ENCODE assay signal across 8 mouse cellular contexts in the genomic region with DNA sequence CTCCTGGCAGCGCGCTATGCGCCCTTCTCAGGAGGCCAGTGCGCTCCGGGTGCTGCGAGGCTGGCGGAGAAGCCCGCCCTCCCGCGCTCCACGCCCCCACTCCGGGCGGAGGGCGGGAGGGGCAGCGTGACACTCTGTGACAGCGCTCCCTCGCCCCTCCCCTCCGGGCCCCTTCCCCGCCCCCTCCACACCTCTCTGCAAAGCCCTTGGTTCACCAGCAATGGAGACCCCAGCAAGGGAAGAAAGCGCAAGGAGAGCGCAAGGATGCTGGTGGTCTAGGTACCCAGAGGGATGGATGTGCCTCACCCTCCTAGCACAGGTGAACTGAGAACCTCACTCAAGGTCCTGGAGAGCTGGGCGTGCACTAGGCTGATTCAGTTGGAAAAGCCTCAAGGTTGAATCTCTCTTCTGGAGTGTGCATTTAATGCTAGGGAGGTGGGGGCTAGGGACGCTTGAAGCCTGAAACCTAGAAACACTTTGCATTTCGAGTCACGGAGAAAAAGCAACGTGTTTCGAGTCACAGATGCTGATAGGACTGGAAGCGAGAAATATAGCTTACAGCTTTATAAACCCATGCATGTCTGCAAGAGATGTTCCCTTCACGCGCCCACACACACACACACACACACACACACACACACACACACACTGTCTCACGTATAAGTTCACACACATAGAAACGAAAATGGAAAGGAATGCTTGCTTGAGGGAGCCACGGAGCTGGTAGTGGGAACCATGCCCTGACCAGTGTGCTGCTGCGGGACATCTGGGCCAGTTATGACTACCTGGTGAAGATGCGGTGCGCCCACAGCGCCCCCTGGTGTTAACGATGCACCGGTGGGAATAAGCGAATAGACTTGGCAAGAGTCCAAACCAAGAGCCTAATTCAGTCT. TPM values are rescaled to one million over a fixed set of nuclear protein-coding genes. Genes with fewer than 3 reads are reported as not detected.
DNase-seq lines count a peak whose midpoint lies in the region; TF ChIP-seq lines count a peak whose summit lies in the region.

A gene (minus strand): TSS at position 106 of the 893 bp plus-strand sequence.

- intact Hi-C loops in left cerebral cortex, adult 2 months (cut with DNase I): loop anchor here (1.0 to 5.0 kb wide), 6 partner anchors 19 to 85 kb away; a partner anchor contains a TSS

- TF ChIP-seq CTCF in left cerebral cortex, adult 2 months (IDR thresholded peaks at IDR 0.05): peak; percentile 82

- peak within 1 kb of the TSS; percentile 89 for H3K27ac ChIP-seq in left cerebral cortex, adult 2 months

- H3K4me3 ChIP-seq in left cerebral cortex, adult 2 months: peak within 1 kb of the TSS; percentile 58
- peak within 1 kb of the TSS; percentile 89 for H3K4me3 ChIP-seq in megakaryocyte, embryonic 14.5 days (replicated peaks)

- H3K27me3 ChIP-seq in megakaryocyte, embryonic 14.5 days (replicated peaks): peaks cover 88% of the 10 kb centered on the region

- DNase-seq in ZHBTc4 (ENCODE audit: low read depth, low spot score): peak; percentile 89
- DNase-seq in cerebellum, postnatal 36 days: peak; percentile 79 to 82
- peak; percentile 64 to 78 for DNase-seq in gastrocnemius, adult 8-10 months (ENCODE audit: low spot score in 2 of 2)
- peak; percentile 56 for DNase-seq in hindlimb bud, embryonic 11.5 days (ENCODE audit: extremely low spot score, low read depth, low spot score)
- peak; percentile 67 to 82 for DNase-seq in left cerebral cortex, adult 2 months (ENCODE audit: extremely low spot score in 1 of 2, low spot score in 2 of 2)
- peak; percentile 64 for DNase-seq in right cerebral cortex, postnatal 25 days
- DNase-seq in yolk sac, embryonic 10.5 days (ENCODE audit: low spot score): peak; percentile 46

- no peaks in the 10 kb centered on the region for H3K36me3 ChIP-seq in megakaryocyte, embryonic 14.5 days (replicated peaks; ENCODE audit: low read length)

- 0 out of 2 replicates have a peak, but pooled peaks cover 1% of the 10 kb centered on the region for H3K9me3 ChIP-seq in megakaryocyte, embryonic 14.5 days

- peaks cover 43% of the 10 kb centered on the region for H3K4me1 ChIP-seq in megakaryocyte, embryonic 14.5 days

RNA-seq across cellular contexts. Expression of the gene that starts here (rescaled TPM):
- total RNA-seq in gastrocnemius, adult 8-10 months (2022): under 1 TPM; 0.12 to 0.75 (median 0.56) TPM
- total RNA-seq in left cerebral cortex, adult 2 months (2021): 100 to 1,000 TPM; 166 to 167 TPM
- not detected in 2 replicates for polyA plus RNA-seq in megakaryocyte, embryonic 14.5 days (2012; ENCODE audit: insufficient read depth, low replicate concordance)

Comparison
In these comparisons a context has a peak if more than half of its experiments do, and no peak if none do; other contexts are left out.
1. Peak in every context shown above with its lines: DNase-seq, H3K4me3 ChIP-seq and H3K27ac ChIP-seq.
2. RNA of the gene that starts here (total RNA-seq): 166 to 167 TPM in left cerebral cortex, adult 2 months; 0.12 to 0.75 TPM in gastrocnemius, adult 8-10 months; every median in the first group is over 10 times any median in the second.
3. Peak in DNase-seq in gastrocnemius, adult 8-10 months; RNA of the gene not detected or under 1 TPM.